Mouse (Mus musculus): ENCODE results near the gene Glt8d1. TPM values are rescaled to one million over a fixed set of nuclear protein-coding genes. Genes with fewer than 3 reads are reported as not detected.
A peak's percentile ranks its signal among the peaks of the same experiment; 100 is the strongest.

Gene Glt8d1
- total and polyA plus RNA-seq, 3 experiments = 11.1 to 22.5 (median 13.8) TPM

DNA sequence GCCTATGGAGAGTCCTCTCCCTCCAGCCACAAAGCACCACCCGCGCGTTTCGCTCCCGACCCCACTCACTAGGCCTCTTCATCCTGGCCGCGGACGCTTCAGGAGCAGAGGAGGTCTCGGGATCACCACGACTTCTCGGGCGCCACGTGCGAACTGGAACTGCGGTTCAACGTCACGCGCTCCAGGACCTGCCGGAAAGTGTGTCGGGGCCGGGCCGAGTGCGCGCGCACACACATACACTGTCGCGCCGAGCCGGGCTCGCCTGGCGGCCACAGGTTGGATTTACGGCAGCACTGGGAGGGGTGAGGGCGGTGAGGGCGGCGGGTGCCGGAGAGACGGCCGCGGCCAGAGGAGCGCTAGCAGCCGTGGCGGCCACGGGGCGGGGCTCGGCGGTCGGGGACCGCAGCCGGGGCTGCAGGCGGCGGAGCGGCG lies 17.7 kb downstream of the Glt8d1 start, which contains the start of the genes Pbrm1 and Gnl3:
Gene Pbrm1 (plus strand): TSS at position 279 of the 432 bp plus-strand sequence.
Gene Gnl3 (minus strand): TSS at position 293 of the 432 bp plus-strand sequence.
- peak within 1 kb of the TSS; percentile 78 for H3K27ac ChIP-seq (ENCODE audit: insufficient read depth, low read depth)
- no peaks in the 10 kb centered on the region for H3K9me3 ChIP-seq (replicated peaks; ENCODE audit: low read length)
- H3K4me2 ChIP-seq (ENCODE audit: insufficient read depth, low read depth, poor library complexity, severe bottlenecking) = peak within 1 kb of the TSS; percentile 99
- peak within 1 kb of the TSS; percentile 96 to 99 (median 98) for H3K4me3 ChIP-seq (replicated peaks in 1 of 3; ENCODE audit: low read depth in 2 of 3, low read length in 2 of 3, poor library complexity in 1 of 3)
- H3K79me2 ChIP-seq (replicated peaks; ENCODE audit: control insufficient read depth, extremely low read depth, insufficient read depth, poor library complexity, severe bottlenecking) = peaks cover 64% of the 10 kb centered on the region
- DNase-seq (ENCODE audit: extremely low read depth) = peak; percentile 95
- dilution Hi-C loops (cut with MboI; ENCODE audit: extremely low pct_ligation_motif_present, extremely low pct_unique_long_range_greater_than_20kb, low sequenced_read_pairs) (no loop called here), in situ Hi-C loops (cut with MboI; ENCODE audit: low pct_ligation_motif_present, low pct_unique_long_range_greater_than_20kb, low sequenced_read_pairs) (no loop called here)
- H3K36me3 ChIP-seq (replicated peaks in 1 of 2; ENCODE audit: control insufficient read depth in 1 of 2, insufficient read depth in 1 of 2, low read length in 1 of 2) = peaks cover 30 to 54% of the 10 kb centered on the region in 2 experiments
- H3K4me1 ChIP-seq (ENCODE audit: control insufficient read depth in 1 of 2, insufficient read depth in 2 of 2) = peaks cover 9 to 62% of the 10 kb centered on the region in 2 experiments
- no peaks in the 10 kb centered on the region for H3K27me3 ChIP-seq (replicated peaks)
- H3K9ac ChIP-seq (ENCODE audit: insufficient read depth, low read depth) = peak within 1 kb of the TSS; percentile 98
- peak; percentile 83; the same call in 1 of the 2 replicates for TF ChIP-seq KAT2A (IDR thresholded peaks at IDR 0.05; ENCODE audit: insufficient replicate concordance, low read length)
- TF ChIP-seq POLR2AphosphoS2 (IDR thresholded peaks at IDR 0.05; ENCODE audit: low read depth, low read length) = peak; percentile 63; the same call in 1 of the 2 replicates
- TF ChIP-seq NELFE (IDR thresholded peaks at IDR 0.05; ENCODE audit: low read depth, low read length) = peak; percentile 87
- TF ChIP-seq SMC3 (IDR thresholded peaks at IDR 0.05; ENCODE audit: low read depth, low read length) = no peak
- peak; percentile 72 for TF ChIP-seq ZMIZ1 (IDR thresholded peaks at IDR 0.05; ENCODE audit: low read depth, low read length)
- TF ChIP-seq MAX (IDR thresholded peaks at IDR 0.05; ENCODE audit: low read length) = peak; percentile 99
- TF ChIP-seq POLR2A (IDR thresholded peaks at IDR 0.05; ENCODE audit: low read depth, low read length) = peak; percentile 95
- peak; percentile 44; the same call in 1 of the 2 replicates for TF ChIP-seq MEF2A (IDR thresholded peaks at IDR 0.05; ENCODE audit: borderline replicate concordance, low read depth, low read length)
- peak; percentile 99 for TF ChIP-seq MXI1 (IDR thresholded peaks at IDR 0.05; ENCODE audit: low read depth, low read length)
- no peak for TF ChIP-seq CHD2 (IDR thresholded peaks at IDR 0.05; ENCODE audit: low read length)
- TF ChIP-seq ZC3H11A (IDR thresholded peaks at IDR 0.05; ENCODE audit: low read depth, low read length) = no peak
- TF ChIP-seq CTCF (conservative IDR thresholded peaks at IDR 0.05 in 1 of 2, IDR thresholded peaks at IDR 0.05 in 1 of 2; ENCODE audit: low read depth in 2 of 2, low read length in 2 of 2) = no peak
- peak; percentile 79; the same call in 1 of the 2 replicates for TF ChIP-seq MAZ (IDR thresholded peaks at IDR 0.05; ENCODE audit: low read depth, low read length)
- TF ChIP-seq ETS1 (conservative IDR thresholded peaks at IDR 0.05; ENCODE audit: low read depth, low read length) = 0 out of 2 replicates have a peak, but pooled peaks have one; percentile 19
- TF ChIP-seq RAD21 (IDR thresholded peaks at IDR 0.05; ENCODE audit: low read depth, low read length) = no peak
- TF ChIP-seq SIN3A (IDR thresholded peaks at IDR 0.05; ENCODE audit: low read length) = no peak; the same call in 1 of the 2 replicates
- TF ChIP-seq TCF12 (IDR thresholded peaks at IDR 0.05; ENCODE audit: low read depth, low read length) = peak; percentile 92
- TF ChIP-seq HCFC1 (IDR thresholded peaks at IDR 0.05; ENCODE audit: low read depth, low read length) = peak; percentile 80
- no peak for TF ChIP-seq PAX5 (IDR thresholded peaks at IDR 0.05; ENCODE audit: low read length)
- no peak for TF ChIP-seq MAFK (IDR thresholded peaks at IDR 0.05; ENCODE audit: insufficient replicate concordance, low read length)
- no peak for TF ChIP-seq RCOR1 (conservative IDR thresholded peaks at IDR 0.05; ENCODE audit: low read depth, low read length)
- TF ChIP-seq NRF1 (IDR thresholded peaks at IDR 0.05; ENCODE audit: low read depth, low read length) = peak; percentile 88
- TF ChIP-seq ZNF384 (IDR thresholded peaks at IDR 0.05; ENCODE audit: low read depth, low read length) = no peak
- no peak for TF ChIP-seq EP300 (IDR thresholded peaks at IDR 0.05; ENCODE audit: low read length)
- peak; percentile 36 for TF ChIP-seq USF1 (IDR thresholded peaks at IDR 0.05; ENCODE audit: low read depth, low read length)
- peak; percentile 29; the same call in 1 of the 2 replicates for TF ChIP-seq ELF1 (IDR thresholded peaks at IDR 0.05; ENCODE audit: low read depth, low read length)
- TF ChIP-seq TBP (conservative IDR thresholded peaks at IDR 0.05; ENCODE audit: low read depth, low read length) = 0 out of 2 replicates have a peak, but pooled peaks have one; percentile 33
- no peak; the same call in 1 of the 2 replicates for TF ChIP-seq GABPA (IDR thresholded peaks at IDR 0.05; ENCODE audit: insufficient replicate concordance, low read depth, low read length)
- peak; percentile 99 for TF ChIP-seq BHLHE40 (IDR thresholded peaks at IDR 0.05; ENCODE audit: low read depth, low read length)
- peak; percentile 99 for TF ChIP-seq MYC (IDR thresholded peaks at IDR 0.05; ENCODE audit: low read depth, low read length)
- TF ChIP-seq ZKSCAN1 (IDR thresholded peaks at IDR 0.05; ENCODE audit: borderline replicate concordance, low read depth, low read length) = no peak
- TF ChIP-seq USF2 (conservative IDR thresholded peaks at IDR 0.05; ENCODE audit: low read depth, low read length) = no peak
- no peak for TF ChIP-seq E2F4 (IDR thresholded peaks at IDR 0.05; ENCODE audit: insufficient replicate concordance, low read depth, low read length)

Data from CH12.LX (cell line).